In the genomic region with DNA sequence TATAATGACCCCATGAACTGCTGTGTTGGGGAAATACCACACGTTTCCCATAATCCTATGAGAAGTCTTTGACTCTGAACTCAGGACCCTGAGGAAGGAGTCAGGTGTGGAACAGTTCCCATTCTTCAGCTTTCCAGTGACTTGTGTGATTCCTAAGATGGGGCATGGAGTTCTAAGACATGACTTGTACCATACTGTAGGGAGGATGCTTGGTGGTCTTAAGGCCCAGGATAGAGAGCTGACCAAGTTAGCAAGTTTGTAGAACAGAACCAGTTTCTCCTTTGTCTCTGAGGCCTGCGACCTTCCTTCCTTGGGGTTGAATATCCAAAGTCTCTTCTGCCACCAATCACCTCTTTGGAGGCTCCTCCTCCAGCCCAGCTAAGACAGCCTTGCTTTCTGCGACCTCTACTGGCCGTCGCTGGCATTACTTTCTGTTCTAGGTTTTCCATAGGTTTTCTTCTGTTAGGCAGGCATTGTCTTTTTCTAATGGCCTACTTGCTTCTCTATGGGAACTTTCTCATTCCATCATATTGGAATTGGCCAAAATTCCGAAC, we compare ENCODE assay signal across 8 mouse cellular contexts. TPM values are rescaled to one million over a fixed set of nuclear protein-coding genes. Genes with fewer than 3 reads are reported as not detected.
DNase-seq lines count a peak whose midpoint lies in the region; ATAC-seq lines count a peak whose summit lies in the region.

No protein-coding gene starts in this region.

- H3K27ac ChIP-seq in heart, embryonic 12.5 days (ENCODE audit: poor library complexity, severe bottlenecking): no peak overlapping the region

- H3K36me3 ChIP-seq in heart, embryonic 12.5 days: 0 out of 2 replicates have a peak, but pooled peaks cover 4% of the 10 kb centered on the region

- no peak overlapping the region for H3K4me3 ChIP-seq in heart, embryonic 12.5 days

- peak; percentile 95 for DNase-seq in heart, adult 11 months
- DNase-seq in cerebellum, postnatal 4 days (ENCODE audit: low spot score in 2 of 2): peak; percentile 71 to 85
- peak; percentile 51 for DNase-seq in gastrocnemius, postnatal 25 days
- peak; percentile 85 for DNase-seq in kidney, adult 18-20 months
- peak; percentile 80 for DNase-seq in left cerebral cortex, postnatal 4 days
- peak; percentile 88 for DNase-seq in naive thymus-derived CD4-positive, alpha-beta T cell, adult 2 months (ENCODE audit: low read depth)
- DNase-seq in spleen, postnatal 14 days (ENCODE audit: low spot score in 2 of 2): peak; percentile 45 to 69

- H3K4me1 ChIP-seq in heart, embryonic 12.5 days (replicated peaks): peaks cover 36% of the 10 kb centered on the region

- H3K9ac ChIP-seq in heart, embryonic 12.5 days: no peak overlapping the region

- H3K9me3 ChIP-seq in heart, embryonic 12.5 days (replicated peaks): no peaks in the 10 kb centered on the region

- ATAC-seq in heart, embryonic 12.5 days (ENCODE audit: insufficient number of reproducible peaks, low FRiP score): no peak

- intact Hi-C loops in left cerebral cortex, postnatal 4 days (cut with DNase I): no loop called here

- H3K4me2 ChIP-seq in heart, embryonic 12.5 days: no peak overlapping the region

- no peaks in the 10 kb centered on the region for H3K27me3 ChIP-seq in heart, embryonic 12.5 days (replicated peaks)

- WGBS in heart, embryonic 12.5 days: 14% methylated on average over 6 of the region's 6 CpGs

RNA-seq across cellular contexts. Expression of gene D630039A03Rik, which starts 36.2 kb away (rescaled TPM):
- polyA plus RNA-seq in heart, embryonic 12.5 days (2016; fragmentation: Nextera tagmentation; extraction: Ambion mirVana): 0.05 and 0.06 TPM in 2 replicates
- total RNA-seq in gastrocnemius, postnatal 25 days (2021): not detected
- not detected for total RNA-seq in left cerebral cortex, postnatal 4 days (2021)
